8 mouse cellular contexts compared by ENCODE assay signal in the genomic region with DNA sequence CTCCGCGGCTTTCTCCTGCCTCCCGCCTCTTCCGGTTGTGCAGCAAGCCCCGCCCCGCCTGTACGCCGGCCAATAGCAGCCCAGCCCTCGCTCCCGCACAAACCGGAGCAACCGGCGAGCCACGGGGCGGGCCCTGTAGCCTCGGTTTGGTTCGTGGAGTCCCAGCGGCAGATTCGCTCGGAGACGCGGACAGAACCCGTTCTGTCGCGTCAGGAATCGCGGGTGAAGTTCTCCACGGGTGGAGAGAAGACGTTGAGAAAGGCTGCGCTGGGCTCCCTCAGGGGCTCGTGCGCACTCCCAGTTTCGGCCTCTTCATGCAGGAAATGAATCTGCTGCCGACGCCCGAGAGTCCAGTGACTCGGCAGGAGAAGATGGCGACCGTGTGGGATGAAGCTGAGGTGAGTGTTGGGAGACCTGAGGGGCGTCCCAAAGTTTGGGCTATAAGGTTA. TPM values are rescaled to one million over a fixed set of nuclear protein-coding genes. Genes with fewer than 3 reads are reported as not detected.
DNase-seq lines count a peak whose midpoint lies in the region; ATAC-seq lines count a peak whose summit lies in the region.

Psmc3 (plus strand) TSS at position 76 of the 449 bp plus-strand sequence.

- DNase-seq in CD4-positive, CD25-positive, alpha-beta regulatory T cell, adult 2 months (ENCODE audit: low read depth, low spot score) = peak; percentile 95
- DNase-seq in fibroblast of lung, adult 2 months (ENCODE audit: low read depth) = peak; percentile 79
- DNase-seq in kidney, postnatal 14 days = peak; percentile 97
- peak; percentile 95 for DNase-seq in liver, embryonic 13.5 days
- DNase-seq in neural tube, embryonic 10.5 days (ENCODE audit: extremely low spot score, low spot score) = peak; percentile 95

- H3K9ac ChIP-seq in heart, embryonic 14.5 days (ENCODE audit: low read length) = peak within 1 kb of the TSS; percentile 79
- peak within 1 kb of the TSS; percentile 92 for H3K9ac ChIP-seq in liver, embryonic 13.5 days
- H3K9ac ChIP-seq in stomach, embryonic 16.5 days (ENCODE audit: low read length) = peak within 1 kb of the TSS; percentile 85

- H3K9me3 ChIP-seq in heart, embryonic 14.5 days (ENCODE audit: control insufficient read depth, low read length) = no peaks in the 10 kb centered on the region
- H3K9me3 ChIP-seq in liver, embryonic 13.5 days (replicated peaks) = no peaks in the 10 kb centered on the region
- H3K9me3 ChIP-seq in stomach, embryonic 16.5 days (replicated peaks; ENCODE audit: control insufficient read depth, low read length) = no peaks in the 10 kb centered on the region

- under 1% methylated on average over 40 of the region's 40 CpGs for WGBS in heart, embryonic 14.5 days
- WGBS in liver, embryonic 13.5 days (ENCODE audit: insufficient replicate concordance) = under 1% methylated on average over 40 of the region's 40 CpGs
- WGBS in stomach, embryonic 16.5 days = under 1% methylated on average over 40 of the region's 40 CpGs

- H3K4me1 ChIP-seq in brown adipose tissue, adult 24 weeks (ENCODE audit: control insufficient read depth, insufficient read depth, insufficient read length, low read length) = no peaks in the 10 kb centered on the region
- peaks cover 3 to 10% of the 10 kb centered on the region in 2 experiments; a peak in 3 of 4 replicates for H3K4me1 ChIP-seq in heart, embryonic 14.5 days (ENCODE audit: control insufficient read depth in 2 of 2, insufficient read depth in 2 of 2, low read length in 2 of 2)
- H3K4me1 ChIP-seq in liver, embryonic 13.5 days (replicated peaks) = peaks cover 38% of the 10 kb centered on the region
- H3K4me1 ChIP-seq in stomach, embryonic 16.5 days (ENCODE audit: control insufficient read depth, insufficient read depth, low read length) = peaks cover 7% of the 10 kb centered on the region

- peak within 1 kb of the TSS; percentile 98 for H3K27ac ChIP-seq in brown adipose tissue, adult 24 weeks (replicated peaks; ENCODE audit: low read depth, low read length)
- H3K27ac ChIP-seq in heart, embryonic 14.5 days (replicated peaks in 1 of 2; ENCODE audit: control insufficient read depth in 1 of 2, insufficient read depth in 1 of 2, low read depth in 2 of 2, low read length in 2 of 2) = peak within 1 kb of the TSS; percentile 81 to 91
- peak within 1 kb of the TSS; percentile 85 for H3K27ac ChIP-seq in liver, embryonic 13.5 days
- peak within 1 kb of the TSS; percentile 72 for H3K27ac ChIP-seq in stomach, embryonic 16.5 days (ENCODE audit: low read length)

- peak; percentile 96 for ATAC-seq in heart, embryonic 14.5 days (ENCODE audit: insufficient number of reproducible peaks, insufficient read depth, low FRiP score, low read depth)
- peak; percentile 98 for ATAC-seq in liver, embryonic 13.5 days (ENCODE audit: low read depth)
- ATAC-seq in stomach, embryonic 16.5 days (ENCODE audit: insufficient read depth, low FRiP score) = peak; percentile 99

- H3K4me3 ChIP-seq in brown adipose tissue, adult 24 weeks (ENCODE audit: insufficient read depth, low read depth, low read length) = peak within 1 kb of the TSS; percentile 93
- peak within 1 kb of the TSS; percentile 64 to 94 for H3K4me3 ChIP-seq in heart, embryonic 14.5 days (ENCODE audit: control insufficient read depth in 1 of 2, insufficient read depth in 1 of 2, low read depth in 1 of 2, low read length in 2 of 2)
- peak within 1 kb of the TSS; percentile 93 for H3K4me3 ChIP-seq in liver, embryonic 13.5 days (replicated peaks)
- H3K4me3 ChIP-seq in stomach, embryonic 16.5 days (replicated peaks; ENCODE audit: low read length) = peak within 1 kb of the TSS; percentile 78

- no peaks in the 10 kb centered on the region for H3K27me3 ChIP-seq in heart, embryonic 14.5 days (ENCODE audit: control insufficient read depth, insufficient read depth, low read length)
- H3K27me3 ChIP-seq in liver, embryonic 13.5 days = no peaks in the 10 kb centered on the region
- no peaks in the 10 kb centered on the region for H3K27me3 ChIP-seq in stomach, embryonic 16.5 days (ENCODE audit: control insufficient read depth, insufficient read depth, low read length)

- peak within 1 kb of the TSS; percentile 79 for H3K4me2 ChIP-seq in heart, embryonic 14.5 days (ENCODE audit: low read length)
- H3K4me2 ChIP-seq in liver, embryonic 13.5 days = peak within 1 kb of the TSS; percentile 93
- peak within 1 kb of the TSS; percentile 99 for H3K4me2 ChIP-seq in stomach, embryonic 16.5 days (ENCODE audit: low read depth, low read length)

- H3K36me3 ChIP-seq in heart, embryonic 14.5 days (ENCODE audit: control insufficient read depth, insufficient read depth, low read length) = peaks cover 51% of the 10 kb centered on the region
- H3K36me3 ChIP-seq in liver, embryonic 13.5 days = peaks cover 42% of the 10 kb centered on the region
- peaks cover 24% of the 10 kb centered on the region for H3K36me3 ChIP-seq in stomach, embryonic 16.5 days (ENCODE audit: control insufficient read depth, insufficient read depth, low read length)

RNA-seq across cellular contexts. Expression of gene Psmc3, which starts in this region (rescaled TPM):
- polyA plus RNA-seq in brown adipose tissue, adult 24 weeks (2012; ENCODE audit: insufficient read depth, insufficient read length, missing spikeins) = 157 and 167 TPM in 2 replicates
- polyA plus RNA-seq in heart, embryonic 14.5 days (2014; fragmentation: Nextera tagmentation; extraction: Ambion mirVana) = 275 and 293 TPM in 2 replicates
- 188 and 213 TPM in 2 replicates for polyA plus RNA-seq in liver, embryonic 13.5 days (2015; fragmentation: Nextera tagmentation; extraction: Ambion mirVana)
- polyA plus RNA-seq in stomach, embryonic 16.5 days (2015; fragmentation: Nextera tagmentation; extraction: Ambion mirVana) = 264 and 286 TPM in 2 replicates

Comparison
In these comparisons a context has a peak if more than half of its experiments do, and no peak if none do; other contexts are left out.
1. Peak in every context shown above with its lines: DNase-seq, ATAC-seq, H3K4me3 ChIP-seq and H3K27ac ChIP-seq.